Mouse (Mus musculus) heart, adult 2 months (tissue): ENCODE measurements around the gene Skor1.

Source experiments
- CTCF ChIP-seq: fragments of 200-600 bp; IDR thresholded peaks from 2 replicates; pipeline ENCODE4 v1.8.1; 2022; ENCODE audit warnings: antibody characterized with exemption, mild to moderate bottlenecking, moderate library complexity
- POLR2A ChIP-seq: fragments of 200-500 bp; IDR thresholded peaks from 2 replicates; pipeline ENCODE4 v1.6.1; 2011; ENCODE audit warnings: mild to moderate bottlenecking, low read depth, low read length, control low read depth; ENCODE audit not compliant: insufficient read depth

DNA sequence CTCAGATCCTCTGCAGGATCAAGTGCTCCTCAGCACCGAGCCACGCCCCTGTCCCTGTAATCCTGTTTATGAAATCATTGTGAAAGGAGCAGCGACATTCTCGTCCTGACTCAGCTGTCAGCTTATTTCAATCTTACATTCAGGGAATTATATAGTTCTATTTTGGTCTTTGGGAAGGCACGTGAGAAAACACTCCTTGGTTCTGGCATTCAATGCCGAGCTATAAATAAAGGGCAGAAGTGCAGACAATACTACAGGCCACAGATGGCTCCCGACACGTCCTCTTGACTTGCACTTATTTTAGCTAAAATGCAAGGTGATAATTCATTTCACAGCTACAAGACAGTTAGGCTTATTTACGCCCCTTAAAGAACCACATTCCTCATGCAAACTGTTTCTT lies 46.0 kb upstream of the Skor1 start:
- TF ChIP-seq POLR2A (no peak), CTCF (no peak)
